Mouse (Mus musculus): Measurements from ENCODE around the gene Dars2. TPM values are rescaled to one million over a fixed set of nuclear protein-coding genes. Genes with fewer than 3 reads are reported as not detected.

The Dars2 gene
- total and polyA plus RNA-seq, 3 experiments = 46.2 to 64.7 (median 55.3) TPM

DNA sequence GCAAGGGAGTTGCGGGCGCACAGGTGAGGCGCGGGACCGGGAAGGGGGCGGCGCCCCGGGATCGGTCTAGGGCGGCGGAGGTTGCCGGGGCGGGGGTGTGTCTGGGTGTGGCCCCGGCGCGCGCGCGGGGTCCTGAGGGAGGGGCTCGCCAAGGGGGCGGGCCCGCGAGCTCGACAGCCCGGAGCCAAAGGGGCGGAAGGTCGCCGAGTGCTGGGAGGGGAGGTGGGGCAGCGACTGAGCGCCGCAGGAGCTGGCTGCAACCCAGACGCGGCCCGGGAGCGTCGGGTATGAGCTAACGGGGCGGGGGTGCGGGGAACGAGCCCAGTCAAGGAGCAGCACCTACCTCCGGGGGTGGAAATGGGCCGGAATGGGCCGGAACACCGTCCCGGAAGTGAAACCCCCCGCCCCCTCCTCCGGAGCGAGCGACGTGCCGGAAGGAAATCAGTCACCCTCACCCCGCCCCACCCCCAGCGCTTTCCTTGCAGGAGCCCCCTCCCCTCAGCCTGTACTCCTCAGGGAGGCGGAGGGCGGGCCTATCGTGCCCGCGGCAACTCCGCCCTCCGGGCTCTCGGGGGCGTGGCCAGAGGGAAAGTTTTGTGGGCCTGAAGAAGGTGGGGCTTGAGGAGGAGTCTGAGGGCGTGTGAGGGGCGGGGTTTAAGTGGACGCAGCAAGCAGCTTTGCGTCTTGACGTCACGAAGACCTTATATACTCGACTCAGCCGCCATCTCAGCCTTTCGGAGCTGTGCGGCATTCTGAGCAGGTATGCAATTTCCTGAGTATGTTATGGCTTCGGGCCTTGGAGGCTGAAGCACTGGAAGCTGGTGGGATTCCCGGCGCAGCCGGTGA is 35.8 kb downstream of the Dars2 start, which contains the start of gene Zbtb37 (continued):
- TF ChIP-seq RAD21 (IDR thresholded peaks at IDR 0.05; ENCODE audit: low read depth, low read length) (no peak), NRF1 (IDR thresholded peaks at IDR 0.05; ENCODE audit: low read depth, low read length) (peak; percentile 67), ZNF384 (IDR thresholded peaks at IDR 0.05; ENCODE audit: low read depth, low read length) (no peak), NELFE (IDR thresholded peaks at IDR 0.05; ENCODE audit: low read depth, low read length) (peak; percentile 100), MAFK (IDR thresholded peaks at IDR 0.05; ENCODE audit: insufficient replicate concordance, low read length) (no peak)

DNA sequence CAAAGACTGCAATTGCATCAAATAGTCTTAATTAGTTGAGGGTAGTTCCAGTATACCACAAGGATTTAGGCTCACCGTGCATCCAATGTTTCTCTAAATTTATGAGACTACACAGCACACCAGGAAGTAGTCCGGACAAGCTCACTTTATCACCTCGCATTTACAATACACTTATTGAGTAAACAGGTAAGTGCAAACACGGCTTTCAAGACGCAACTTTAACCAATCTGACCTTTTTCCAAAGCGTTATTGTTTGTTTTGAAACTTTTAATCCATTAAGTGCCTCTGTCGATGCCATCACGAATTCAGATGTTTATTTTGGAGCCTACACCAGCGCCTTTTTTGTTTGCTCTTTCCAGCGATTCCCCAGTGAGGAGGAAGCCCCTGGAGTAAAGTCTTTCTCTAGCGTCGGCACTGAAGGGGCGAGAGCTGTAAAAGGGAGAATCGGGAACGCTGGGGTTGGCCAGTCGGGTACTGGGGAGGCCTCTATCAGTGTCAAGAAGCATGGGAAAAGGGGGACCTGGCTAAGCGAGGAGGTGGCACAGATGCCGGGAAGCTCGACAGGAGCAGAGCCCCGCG is 36.5 kb downstream of the Dars2 start:
- Histone ChIP-seq H3K4me2 (ENCODE audit: insufficient read depth, low read depth, poor library complexity, severe bottlenecking) (peak overlapping the region; percentile 82), H3K36me3 (replicated peaks in 1 of 2; ENCODE audit: control insufficient read depth in 1 of 2, insufficient read depth in 1 of 2, low read length in 1 of 2) (peaks cover 38 to 60% of the 10 kb centered on the region in 2 experiments), H3K27me3 (replicated peaks) (no peaks in the 10 kb centered on the region), H3K79me2 (replicated peaks; ENCODE audit: control insufficient read depth, extremely low read depth, insufficient read depth, poor library complexity, severe bottlenecking) (peaks cover 25% of the 10 kb centered on the region), H3K27ac (ENCODE audit: insufficient read depth, low read depth) (peak overlapping the region; percentile 61; the same call in 1 of the 2 replicates), H3K4me3 (replicated peaks in 1 of 3; ENCODE audit: low read depth in 2 of 3, low read length in 2 of 3, poor library complexity in 1 of 3) (peak overlapping the region; percentile 63 to 95 (median 66)), H3K9ac (ENCODE audit: insufficient read depth, low read depth) (peak overlapping the region; percentile 95), H3K9me3 (replicated peaks; ENCODE audit: low read length) (no peaks in the 10 kb centered on the region), H3K4me1 (ENCODE audit: control insufficient read depth in 1 of 2, insufficient read depth in 2 of 2) (peaks cover 2 to 46% of the 10 kb centered on the region in 2 experiments; a peak in 3 of 4 replicates)
- TF ChIP-seq SIN3A (IDR thresholded peaks at IDR 0.05; ENCODE audit: low read length) (peak; percentile 81; the same call in 1 of the 2 replicates), POLR2AphosphoS2 (IDR thresholded peaks at IDR 0.05; ENCODE audit: low read depth, low read length) (no peak)
- dilution Hi-C loops (cut with MboI; ENCODE audit: extremely low pct_ligation_motif_present, extremely low pct_unique_long_range_greater_than_20kb, low sequenced_read_pairs) (no loop called here), in situ Hi-C loops (cut with MboI; ENCODE audit: low pct_ligation_motif_present, low pct_unique_long_range_greater_than_20kb, low sequenced_read_pairs) (no loop called here)
- DNase-seq (ENCODE audit: extremely low read depth) = no peak

DNA sequence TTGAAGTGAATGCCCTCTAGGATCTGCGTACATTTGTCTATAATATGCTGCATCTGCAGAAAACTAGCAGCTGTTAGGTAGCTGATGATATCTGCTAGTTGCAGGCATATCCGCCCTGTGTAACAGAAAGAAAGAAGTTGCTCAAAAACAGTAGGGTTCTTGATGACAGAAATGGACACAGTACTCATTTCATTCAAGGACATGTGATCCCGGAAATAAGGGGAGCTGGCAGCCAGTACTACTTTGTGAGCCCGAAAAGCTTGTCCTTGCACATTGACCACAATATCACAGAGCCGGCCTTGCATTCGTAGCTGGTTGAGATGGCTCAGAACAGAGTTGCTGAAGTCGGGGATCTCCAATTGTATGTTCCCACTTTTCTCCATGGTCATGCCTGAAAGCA is 38.1 kb downstream of the Dars2 start:
- TF ChIP-seq POLR2A (IDR thresholded peaks at IDR 0.05; ENCODE audit: low read depth, low read length) = no peak
- TF ChIP-seq MAX (IDR thresholded peaks at IDR 0.05; ENCODE audit: low read length) = no peak
- no peak for TF ChIP-seq KAT2A (IDR thresholded peaks at IDR 0.05; ENCODE audit: insufficient replicate concordance, low read length)
- no peak for TF ChIP-seq CHD2 (IDR thresholded peaks at IDR 0.05; ENCODE audit: low read length)
- TF ChIP-seq IRF4 (IDR thresholded peaks at IDR 0.05; ENCODE audit: low read depth, low read length) = no peak
- TF ChIP-seq GABPA (IDR thresholded peaks at IDR 0.05; ENCODE audit: insufficient replicate concordance, low read depth, low read length) = no peak
- no peak for TF ChIP-seq ZC3H11A (IDR thresholded peaks at IDR 0.05; ENCODE audit: low read depth, low read length)
- TF ChIP-seq BHLHE40 (IDR thresholded peaks at IDR 0.05; ENCODE audit: low read depth, low read length) = no peak
- TF ChIP-seq CTCF (conservative IDR thresholded peaks at IDR 0.05 in 1 of 2, IDR thresholded peaks at IDR 0.05 in 1 of 2; ENCODE audit: low read depth in 2 of 2, low read length in 2 of 2) = no peak
- no peak for TF ChIP-seq ELF1 (IDR thresholded peaks at IDR 0.05; ENCODE audit: low read depth, low read length)
- no peak for TF ChIP-seq SIN3A (IDR thresholded peaks at IDR 0.05; ENCODE audit: low read length)
- no peak for TF ChIP-seq RAD21 (IDR thresholded peaks at IDR 0.05; ENCODE audit: low read depth, low read length)
- no peak for TF ChIP-seq MYC (IDR thresholded peaks at IDR 0.05; ENCODE audit: low read depth, low read length)
- no peak overlapping the region for H3K9ac ChIP-seq (ENCODE audit: insufficient read depth, low read depth)
- DNase-seq (ENCODE audit: extremely low read depth) = no peak
- H3K4me2 ChIP-seq (ENCODE audit: insufficient read depth, low read depth, poor library complexity, severe bottlenecking) = no peak overlapping the region
- H3K79me2 ChIP-seq (replicated peaks; ENCODE audit: control insufficient read depth, extremely low read depth, insufficient read depth, poor library complexity, severe bottlenecking) = peaks cover 20% of the 10 kb centered on the region
- dilution Hi-C loops (cut with MboI; ENCODE audit: extremely low pct_ligation_motif_present, extremely low pct_unique_long_range_greater_than_20kb, low sequenced_read_pairs) (no loop called here), in situ Hi-C loops (cut with MboI; ENCODE audit: low pct_ligation_motif_present, low pct_unique_long_range_greater_than_20kb, low sequenced_read_pairs) (no loop called here)
- H3K4me3 ChIP-seq (replicated peaks in 1 of 3; ENCODE audit: low read depth in 2 of 3, low read length in 2 of 3, poor library complexity in 1 of 3) = no peak overlapping the region
- peaks cover 27 to 49% of the 10 kb centered on the region in 2 experiments for H3K36me3 ChIP-seq (replicated peaks in 1 of 2; ENCODE audit: control insufficient read depth in 1 of 2, insufficient read depth in 1 of 2, low read length in 1 of 2)
- H3K4me1 ChIP-seq (ENCODE audit: control insufficient read depth in 1 of 2, insufficient read depth in 2 of 2) = peaks cover 5 to 50% of the 10 kb centered on the region in 2 experiments; a peak in 3 of 4 replicates
- H3K9me3 ChIP-seq (replicated peaks; ENCODE audit: low read length) = no peaks in the 10 kb centered on the region
- no peaks in the 10 kb centered on the region for H3K27me3 ChIP-seq (replicated peaks)
- no peak overlapping the region for H3K27ac ChIP-seq (ENCODE audit: insufficient read depth, low read depth)
